Comparison of ENCODE assay signal across 8 mouse cellular contexts in the genomic region with DNA sequence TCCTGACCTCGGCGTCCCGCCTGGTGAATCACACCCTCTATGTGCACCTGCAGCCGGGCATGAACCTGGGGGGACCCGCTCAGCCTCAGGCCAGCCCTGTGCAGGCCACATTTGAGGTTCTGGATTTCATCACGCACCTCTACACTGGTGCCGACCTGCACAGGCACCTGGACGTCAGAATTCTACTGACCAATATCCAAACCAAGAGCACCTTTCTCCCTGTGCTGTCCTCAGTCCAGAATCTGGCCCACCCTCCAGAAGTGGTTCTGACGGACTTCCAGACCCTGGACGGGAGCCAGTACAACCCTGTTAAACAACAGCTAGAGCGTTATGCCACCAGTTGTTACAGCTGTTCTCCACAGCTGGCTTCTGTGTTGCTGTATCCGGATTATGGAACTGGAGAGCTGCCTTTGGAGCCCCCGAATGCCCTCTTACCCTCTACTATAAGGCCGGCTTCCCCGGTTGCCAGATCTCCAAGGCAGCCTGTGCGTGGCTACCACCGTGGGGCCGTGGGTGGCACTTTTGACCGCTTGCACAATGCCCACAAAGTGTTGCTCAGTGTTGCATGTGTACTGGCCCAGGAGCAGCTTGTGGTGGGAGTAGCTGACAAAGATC. TPM values are rescaled to one million over a fixed set of nuclear protein-coding genes. Genes with fewer than 3 reads are reported as not detected.
DNase-seq lines count a peak whose midpoint lies in the region; ATAC-seq lines count a peak whose summit lies in the region.

No protein-coding gene starts in this region.

- H3K4me2 ChIP-seq in forebrain, embryonic 15.5 days (replicated peaks): peak overlapping the region; percentile 99
- peak overlapping the region; percentile 90 for H3K4me2 ChIP-seq in midbrain, embryonic 16.5 days (ENCODE audit: low read length)

- peak overlapping the region; percentile 88 for H3K4me3 ChIP-seq in forebrain, embryonic 15.5 days
- peak overlapping the region; percentile 84 for H3K4me3 ChIP-seq in midbrain, embryonic 16.5 days (ENCODE audit: low read depth, low read length)

- H3K9me3 ChIP-seq in forebrain, embryonic 15.5 days: no peaks in the 10 kb centered on the region
- no peaks in the 10 kb centered on the region for H3K9me3 ChIP-seq in midbrain, embryonic 16.5 days (replicated peaks; ENCODE audit: control insufficient read depth, low read length, poor library complexity, severe bottlenecking)

- peaks cover 32% of the 10 kb centered on the region for H3K27me3 ChIP-seq in forebrain, embryonic 15.5 days
- peaks cover 28% of the 10 kb centered on the region for H3K27me3 ChIP-seq in midbrain, embryonic 16.5 days (ENCODE audit: control insufficient read depth, insufficient read depth, low read depth, low read length)

- peak; percentile 12 for ATAC-seq in forebrain, embryonic 15.5 days (replicated peaks)
- ATAC-seq in midbrain, embryonic 16.5 days: no peak; the same call in none of the 2 replicates

- peak overlapping the region; percentile 92 for H3K9ac ChIP-seq in forebrain, embryonic 15.5 days (replicated peaks)
- peak overlapping the region; percentile 93 for H3K9ac ChIP-seq in midbrain, embryonic 16.5 days (ENCODE audit: low read depth, low read length)

- peak overlapping the region; percentile 95 for H3K27ac ChIP-seq in forebrain, embryonic 15.5 days (replicated peaks)
- H3K27ac ChIP-seq in midbrain, embryonic 16.5 days (ENCODE audit: low read length): peak overlapping the region; percentile 93

- no peaks in the 10 kb centered on the region for H3K36me3 ChIP-seq in forebrain, embryonic 15.5 days
- H3K36me3 ChIP-seq in midbrain, embryonic 16.5 days (ENCODE audit: control insufficient read depth, insufficient read depth, low read length): 0 out of 2 replicates have a peak, but pooled peaks cover 4% of the 10 kb centered on the region

- intact Hi-C loops in left cerebral cortex, postnatal 14 days (cut with DNase I): no loop called here

- peak; percentile 34 for DNase-seq in adrenal gland, postnatal 10 days
- no peak for DNase-seq in adrenal gland, postnatal 4 days (ENCODE audit: low spot score in 2 of 2)
- DNase-seq in 416B (ENCODE audit: low read depth): peak; percentile 66
- DNase-seq in kidney, postnatal 14 days: peak; percentile 69
- no peak for DNase-seq in ovary, adult 18-20 months (ENCODE audit: low spot score)
- DNase-seq in left cerebral cortex, postnatal 14 days (ENCODE audit: low spot score in 2 of 2): no peak

- 31% methylated on average over 19 of the region's 19 CpGs for WGBS in forebrain, embryonic 15.5 days
- 32% methylated on average over 19 of the region's 19 CpGs for WGBS in midbrain, embryonic 16.5 days

- peaks cover 44% of the 10 kb centered on the region for H3K4me1 ChIP-seq in forebrain, embryonic 15.5 days
- H3K4me1 ChIP-seq in midbrain, embryonic 16.5 days (ENCODE audit: control insufficient read depth, insufficient read depth, low read length): peaks cover 27% of the 10 kb centered on the region

RNA-seq across cellular contexts. Expression of a gene that starts 0.8 kb away (rescaled TPM):
- 100 to 1,000 TPM in 1 of 2 experiments, 10 to 100 TPM in 1; 98.0 to 102 TPM for total RNA-seq in adrenal gland, postnatal 10 days (2021)
- total RNA-seq in adrenal gland, postnatal 4 days (2021): 10 to 100 TPM; 59.8 to 65.6 TPM
- polyA plus RNA-seq in forebrain, embryonic 15.5 days (2015; fragmentation: Nextera tagmentation; extraction: Ambion mirVana): 47.8 and 52.7 TPM in 2 replicates
- 42.0 and 43.5 TPM in 2 replicates for polyA plus RNA-seq in midbrain, embryonic 16.5 days (2015; fragmentation: Nextera tagmentation; extraction: Ambion mirVana)
- total RNA-seq in left cerebral cortex, postnatal 14 days (2021): 10 to 100 TPM; 31.1 to 32.0 TPM

RNA-seq across cellular contexts. Expression of a gene that starts 3.9 kb away (rescaled TPM):
- 10 to 100 TPM; 32.9 to 35.0 TPM for total RNA-seq in adrenal gland, postnatal 10 days (2021)
- 10 to 100 TPM; 27.3 to 27.5 TPM for total RNA-seq in adrenal gland, postnatal 4 days (2021)
- 92.9 and 96.5 TPM in 2 replicates for polyA plus RNA-seq in forebrain, embryonic 15.5 days (2015; fragmentation: Nextera tagmentation; extraction: Ambion mirVana)
- 93.8 and 96.5 TPM in 2 replicates for polyA plus RNA-seq in midbrain, embryonic 16.5 days (2015; fragmentation: Nextera tagmentation; extraction: Ambion mirVana)
- total RNA-seq in left cerebral cortex, postnatal 14 days (2021): 10 to 100 TPM; 44.9 to 49.9 TPM

RNA-seq across cellular contexts. Expression of a gene that starts 5.0 kb away (rescaled TPM):
- total RNA-seq in adrenal gland, postnatal 10 days (2021): under 1 TPM; 0.45 to 0.67 TPM
- under 1 TPM; 0.50 to 0.62 TPM for total RNA-seq in adrenal gland, postnatal 4 days (2021)
- 0.17 and 0.27 TPM in 2 replicates for polyA plus RNA-seq in forebrain, embryonic 15.5 days (2015; fragmentation: Nextera tagmentation; extraction: Ambion mirVana)
- polyA plus RNA-seq in midbrain, embryonic 16.5 days (2015; fragmentation: Nextera tagmentation; extraction: Ambion mirVana): 0.21 and 0.49 TPM in 2 replicates
- total RNA-seq in left cerebral cortex, postnatal 14 days (2021): 1 to 10 TPM in 1 of 2 experiments, under 1 TPM in 1; 0.42 to 1.1 TPM

RNA-seq across cellular contexts. Expression of a gene that starts 12.0 kb away (rescaled TPM):
- total RNA-seq in adrenal gland, postnatal 10 days (2021): 1 to 10 TPM; 6.6 to 7.1 TPM
- total RNA-seq in adrenal gland, postnatal 4 days (2021): 10 to 100 TPM; 10.3 to 11.9 TPM
- polyA plus RNA-seq in forebrain, embryonic 15.5 days (2015; fragmentation: Nextera tagmentation; extraction: Ambion mirVana): 40.5 and 45.0 TPM in 2 replicates
- 15.2 and 17.6 TPM in 2 replicates for polyA plus RNA-seq in midbrain, embryonic 16.5 days (2015; fragmentation: Nextera tagmentation; extraction: Ambion mirVana)
- total RNA-seq in left cerebral cortex, postnatal 14 days (2021): 1 to 10 TPM; 3.7 to 4.0 TPM

RNA-seq across cellular contexts. Expression of a gene that starts 13.4 kb away (rescaled TPM):
- 10 to 100 TPM; 27.3 to 28.2 TPM for total RNA-seq in adrenal gland, postnatal 10 days (2021)
- total RNA-seq in adrenal gland, postnatal 4 days (2021): 10 to 100 TPM; 36.9 to 37.8 TPM
- 7.9 and 8.1 TPM in 2 replicates for polyA plus RNA-seq in forebrain, embryonic 15.5 days (2015; fragmentation: Nextera tagmentation; extraction: Ambion mirVana)
- 13.2 and 14.2 TPM in 2 replicates for polyA plus RNA-seq in midbrain, embryonic 16.5 days (2015; fragmentation: Nextera tagmentation; extraction: Ambion mirVana)
- total RNA-seq in left cerebral cortex, postnatal 14 days (2021): 10 to 100 TPM in 1 of 2 experiments, 1 to 10 TPM in 1; 7.3 to 11.9 TPM

Comparison
In these comparisons a context has a peak if more than half of its experiments do, and no peak if none do; other contexts are left out.
1. DNase-seq: peak in adrenal gland, postnatal 10 days (single experiment), 416B (single experiment) and kidney, postnatal 14 days (single experiment); none in adrenal gland, postnatal 4 days (0 of 2), ovary, adult 18-20 months (single experiment) and left cerebral cortex, postnatal 14 days (0 of 2).